ENCODE assay signal across 9 mouse cellular contexts in the genomic region with DNA sequence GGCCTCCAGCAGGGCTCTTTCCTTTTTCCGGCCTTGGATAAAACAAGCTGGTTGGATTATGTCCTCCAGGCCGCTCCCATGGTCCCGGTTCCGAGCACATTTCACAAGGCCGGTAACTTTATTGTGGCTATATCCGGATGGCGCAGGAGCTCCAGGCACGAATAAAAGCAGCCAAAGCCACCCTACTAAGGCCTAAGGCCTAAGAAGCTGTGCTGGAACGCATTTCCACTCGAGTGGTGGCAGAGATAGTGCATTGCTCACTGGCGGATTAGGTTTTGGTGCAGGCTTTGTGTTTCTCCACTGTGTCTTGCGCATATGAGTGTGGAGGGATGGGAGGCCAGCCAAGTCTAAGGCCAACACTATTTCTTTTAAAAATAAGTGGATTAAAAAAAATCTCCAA. TPM values are rescaled to one million over a fixed set of nuclear protein-coding genes. Genes with fewer than 3 reads are reported as not detected.
DNase-seq lines count a peak whose midpoint lies in the region; ATAC-seq and TF ChIP-seq lines count a peak whose summit lies in the region.
"Had no signal": no experiment of that assay in that cellular context is flagged by ENCODE, and none has a peak within 500 bp of the region (broad histone marks: within the 10 kb centered on the region; RNA-seq: fewer than 3 reads in every experiment).

No protein-coding gene starts in this region.

- peaks cover 14% of the 10 kb centered on the region; the same call in 1 of the 2 replicates for H3K4me1 ChIP-seq in hindbrain, embryonic 16.5 days (ENCODE audit: control insufficient read depth, insufficient read depth, low read depth, low read length)
- peaks cover 35% of the 10 kb centered on the region for H3K4me1 ChIP-seq in liver, postnatal 0 days (ENCODE audit: insufficient read depth)

- no peak overlapping the region for H3K9ac ChIP-seq in hindbrain, embryonic 16.5 days (ENCODE audit: low read depth, low read length)
- H3K9ac ChIP-seq in liver, postnatal 0 days (replicated peaks) = peak overlapping the region; percentile 89

- no peak overlapping the region for H3K27ac ChIP-seq in hindbrain, embryonic 16.5 days (ENCODE audit: low read depth, low read length)
- H3K27ac ChIP-seq in liver, postnatal 0 days (ENCODE audit: low read depth) = peak overlapping the region; percentile 91

- TF ChIP-seq EP300 in liver, postnatal 0 days (IDR thresholded peaks at IDR 0.05; ENCODE audit: low read depth) = no peak

- 0 out of 2 replicates have a peak overlapping the region, but pooled peaks have one; percentile 14 for H3K4me3 ChIP-seq in hindbrain, embryonic 16.5 days (ENCODE audit: low read length)
- H3K4me3 ChIP-seq in liver, postnatal 0 days (ENCODE audit: low read depth, low read length) = peak overlapping the region; percentile 68

- DNase-seq in ES-CJ7 (ENCODE audit: low read depth, low spot score) = peak; percentile 73
- peak; percentile 20 for DNase-seq in embryo, embryonic 11 days
- DNase-seq in liver, postnatal 0 days = peak; percentile 42
- DNase-seq in spleen, postnatal 4 days (ENCODE audit: low spot score in 2 of 2) = peak; percentile 39 to 71
- no peak for DNase-seq in left cerebral cortex, adult 18-20 months (ENCODE audit: low spot score in 2 of 2)
- DNase-seq in cerebellum, adult 9-10 months = no peak
- no peak for DNase-seq in layer of hippocampus, adult 9-11 months

- H3K27me3 ChIP-seq in hindbrain, embryonic 16.5 days (replicated peaks; ENCODE audit: control insufficient read depth, insufficient read depth, low read length) = peaks cover 48% of the 10 kb centered on the region
- peaks cover 49% of the 10 kb centered on the region for H3K27me3 ChIP-seq in liver, postnatal 0 days (ENCODE audit: insufficient read depth, low read length)

- H3K36me3 ChIP-seq in hindbrain, embryonic 16.5 days (ENCODE audit: control insufficient read depth, insufficient read depth, low read length) = no peaks in the 10 kb centered on the region
- peaks cover 15% of the 10 kb centered on the region for H3K36me3 ChIP-seq in liver, postnatal 0 days (replicated peaks; ENCODE audit: insufficient read depth, low read length)

- ATAC-seq in hindbrain, embryonic 16.5 days = no peak
- no peak for ATAC-seq in liver, postnatal 0 days

- no peak for TF ChIP-seq CTCF in liver, postnatal 0 days (IDR thresholded peaks at IDR 0.05; ENCODE audit: low read depth)

- H3K9me3 ChIP-seq in hindbrain, embryonic 16.5 days (ENCODE audit: control insufficient read depth, low read length) = no peaks in the 10 kb centered on the region
- no peaks in the 10 kb centered on the region for H3K9me3 ChIP-seq in liver, postnatal 0 days (ENCODE audit: low read length)

- 9% methylated on average over 12 of the region's 12 CpGs for WGBS in hindbrain, embryonic 16.5 days
- 19% methylated on average over 12 of the region's 12 CpGs for WGBS in liver, postnatal 0 days (ENCODE audit: insufficient replicate concordance)

- no peak overlapping the region; the same call in 1 of the 2 replicates for H3K4me2 ChIP-seq in hindbrain, embryonic 16.5 days (ENCODE audit: low read length)
- peak overlapping the region; percentile 95 for H3K4me2 ChIP-seq in liver, postnatal 0 days (ENCODE audit: low read depth, low read length)

RNA-seq across cellular contexts. Expression of gene Tal1, which starts 3.6 kb away (rescaled TPM):
- polyA plus RNA-seq in hindbrain, embryonic 16.5 days (2015; fragmentation: Nextera tagmentation; extraction: Ambion mirVana) = 1.2 and 2.0 TPM in 2 replicates
- polyA plus RNA-seq in liver, postnatal 0 days (2015; fragmentation: Nextera tagmentation; extraction: Ambion mirVana) = 8.3 and 8.9 TPM in 2 replicates
- 1 to 10 TPM; 1.3 to 1.4 TPM for total RNA-seq in left cerebral cortex, adult 18-20 months (2021)

RNA-seq across cellular contexts. Expression of gene Pdzk1ip1, which starts 28.6 kb away (rescaled TPM):
- polyA plus RNA-seq in hindbrain, embryonic 16.5 days (2015; fragmentation: Nextera tagmentation; extraction: Ambion mirVana) = 2.3 and 3.0 TPM in 2 replicates
- polyA plus RNA-seq in liver, postnatal 0 days (2015; fragmentation: Nextera tagmentation; extraction: Ambion mirVana) = 18.6 and 22.2 TPM in 2 replicates
- under 1 TPM; 0.42 to 0.93 TPM for total RNA-seq in left cerebral cortex, adult 18-20 months (2021)
- total RNA-seq: adrenal gland, postnatal 36 days had no signal

RNA-seq across cellular contexts. Expression of gene Stil, which starts 59.9 kb away (rescaled TPM):
- 2.0 and 2.4 TPM in 2 replicates for polyA plus RNA-seq in hindbrain, embryonic 16.5 days (2015; fragmentation: Nextera tagmentation; extraction: Ambion mirVana)
- 3.3 and 3.4 TPM in 2 replicates for polyA plus RNA-seq in liver, postnatal 0 days (2015; fragmentation: Nextera tagmentation; extraction: Ambion mirVana)
- total RNA-seq in left cerebral cortex, adult 18-20 months (2021) = under 1 TPM; 0.59 to 0.63 TPM

Comparison
In these comparisons a context has a peak if more than half of its experiments do, and no peak if none do; other contexts are left out.
1. DNase-seq: peak in ES-CJ7 (single experiment), embryo, embryonic 11 days (single experiment), liver, postnatal 0 days (single experiment) and spleen, postnatal 4 days (2 of 2); none in left cerebral cortex, adult 18-20 months (0 of 2), cerebellum, adult 9-10 months (single experiment) and layer of hippocampus, adult 9-11 months (single experiment).